Mouse (Mus musculus): ENCODE measurements around the gene 2300002M23Rik. TPM values are rescaled to one million over a fixed set of nuclear protein-coding genes. Genes with fewer than 3 reads are reported as not detected.

2300002M23Rik gene
- polyA plus RNA-seq, 1 experiment from 2014 or later, result not detected

DNA sequence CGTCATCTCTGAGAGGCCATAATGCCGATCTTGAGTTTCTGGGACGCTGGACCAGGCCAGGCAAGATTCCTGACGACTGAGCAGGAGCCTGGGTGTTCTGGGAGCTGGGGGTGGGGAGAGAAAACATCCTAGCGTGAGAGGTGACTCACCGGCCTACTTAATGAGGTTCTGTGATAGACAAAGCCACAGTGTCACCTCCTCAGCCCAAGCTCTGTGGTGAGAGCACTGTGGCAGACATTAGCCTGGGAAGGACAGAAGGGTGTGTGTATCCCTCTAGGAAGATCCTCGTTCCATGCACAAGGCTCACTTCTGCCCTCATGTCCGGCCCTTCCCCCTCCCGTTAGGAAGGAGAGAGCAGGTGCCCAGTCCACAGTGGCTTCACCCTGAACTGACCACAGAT, 9.9 kb upstream of the 2300002M23Rik start:
- ATAC-seq (ENCODE audit: low FRiP score, low read depth), result no peak
- no peak overlapping the region for H3K4me2 ChIP-seq
- H3K27me3 ChIP-seq, result no peaks in the 10 kb centered on the region
- no peaks in the 10 kb centered on the region for H3K4me1 ChIP-seq (replicated peaks)
- H3K27ac ChIP-seq (replicated peaks), result no peak overlapping the region
- no peak overlapping the region for H3K4me3 ChIP-seq
- H3K9ac ChIP-seq, result no peak overlapping the region
- H3K9me3 ChIP-seq, result no peaks in the 10 kb centered on the region
- no peaks in the 10 kb centered on the region for H3K36me3 ChIP-seq
- WGBS, result 75% methylated on average over 9 of the region's 9 CpGs

DNA sequence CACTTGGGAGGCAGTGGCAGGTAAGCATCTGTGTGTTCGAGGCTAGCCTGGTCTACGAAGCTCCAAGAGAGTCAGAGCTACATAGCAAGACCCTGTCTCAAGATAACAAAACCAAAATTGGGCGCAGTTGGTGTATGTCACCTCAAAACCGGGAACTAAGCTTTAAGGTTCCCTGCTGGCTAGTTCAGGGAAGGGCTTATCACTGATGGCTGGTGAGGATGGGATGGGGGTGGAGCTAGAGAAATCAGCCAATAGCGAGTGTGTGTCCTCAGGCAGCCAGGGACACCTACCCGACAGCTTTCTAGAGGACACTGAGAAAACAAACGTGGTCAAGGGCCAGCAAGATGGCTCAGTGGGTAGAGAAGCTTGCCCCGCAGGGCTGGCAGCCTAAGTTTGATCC, 9.0 kb upstream of the 2300002M23Rik start:
- Histone ChIP-seq H3K36me3 (no peaks in the 10 kb centered on the region), H3K9ac (no peak overlapping the region)

DNA sequence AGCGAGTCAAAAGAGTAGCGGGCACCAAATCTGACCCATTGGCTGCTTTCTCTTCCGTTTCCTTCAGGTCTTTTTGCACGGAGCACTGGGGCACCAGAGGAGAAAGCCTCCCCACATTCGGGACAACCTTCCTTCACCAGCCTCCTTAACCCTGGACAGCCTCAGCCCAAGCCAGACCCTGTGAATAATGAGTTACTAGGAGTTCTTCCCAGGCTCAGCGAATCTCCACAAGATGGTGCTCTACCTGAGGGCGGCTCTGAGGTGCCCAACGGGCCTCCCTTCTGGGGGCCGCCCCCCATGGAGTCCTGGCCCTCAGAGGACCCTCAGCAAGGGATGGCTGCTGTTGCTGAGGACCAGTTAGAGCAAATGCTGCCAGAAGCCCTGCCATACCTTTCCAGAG, 517 bp downstream of the 2300002M23Rik start:
- Histone ChIP-seq H3K9ac (no peak overlapping the region), H3K4me1 (replicated peaks) (peaks cover 11% of the 10 kb centered on the region), H3K9me3 (no peaks in the 10 kb centered on the region), H3K4me2 (no peak overlapping the region), H3K27me3 (peaks cover 16% of the 10 kb centered on the region), H3K4me3 (no peak overlapping the region), H3K36me3 (no peaks in the 10 kb centered on the region), H3K27ac (replicated peaks) (no peak overlapping the region)
- WGBS, result 29% methylated on average over 9 of the region's 9 CpGs
- no peak for ATAC-seq (ENCODE audit: low FRiP score, low read depth)

More for the DNA sequence above, 9.0 kb upstream of the 2300002M23Rik start:
- no peak for ATAC-seq (ENCODE audit: low FRiP score, low read depth)
- WGBS, result 64% methylated on average over 8 of the region's 8 CpGs
- no peak overlapping the region for H3K27ac ChIP-seq (replicated peaks)
- H3K4me1 ChIP-seq (replicated peaks), result no peaks in the 10 kb centered on the region
- no peaks in the 10 kb centered on the region for H3K27me3 ChIP-seq
- no peaks in the 10 kb centered on the region for H3K9me3 ChIP-seq
- H3K4me2 ChIP-seq, result no peak overlapping the region
- no peak overlapping the region for H3K4me3 ChIP-seq

DNA sequence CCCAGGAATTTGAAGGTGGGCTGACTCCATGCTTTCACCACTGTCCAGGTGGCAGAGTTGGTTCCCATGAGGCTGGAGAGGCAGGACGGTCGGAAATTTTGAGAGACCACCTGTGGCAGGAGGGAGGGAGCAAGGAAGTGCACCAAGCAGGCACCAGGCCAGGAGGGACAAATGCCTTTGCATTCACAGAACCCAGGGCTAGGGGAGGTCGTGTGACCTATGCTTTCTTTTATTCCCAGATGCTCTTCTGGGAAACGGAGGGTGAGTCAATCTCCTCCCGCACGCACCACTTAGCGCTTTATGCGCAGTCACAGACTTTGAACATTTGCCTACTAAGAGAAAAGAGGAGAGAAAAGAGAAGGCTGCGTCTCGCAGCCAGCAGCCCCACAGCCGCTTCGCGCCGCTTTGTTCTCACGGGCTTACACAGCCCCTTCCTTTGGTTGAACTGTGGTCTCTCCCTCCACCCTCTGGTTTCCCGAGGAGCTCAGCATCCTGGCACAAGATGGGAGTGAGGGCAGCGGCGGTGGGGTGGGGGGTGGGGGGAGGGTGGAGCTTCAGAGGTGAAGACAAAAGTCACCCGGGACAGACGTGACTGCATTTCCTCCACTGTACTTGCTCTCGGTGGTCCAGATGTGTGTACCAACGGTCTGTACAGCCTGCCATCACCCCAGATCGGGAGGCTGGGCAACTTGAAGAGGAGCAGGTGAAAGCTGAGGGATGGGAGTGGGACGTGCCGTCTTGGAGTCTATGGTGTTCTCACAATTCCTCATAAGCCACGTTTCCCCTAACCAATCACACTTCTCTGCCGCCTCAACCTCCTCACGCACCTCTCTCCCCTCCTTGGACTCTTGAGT, 2.1 kb downstream of the 2300002M23Rik start:
- Histone ChIP-seq H3K36me3 (no peaks in the 10 kb centered on the region), H3K27ac (replicated peaks) (no peak overlapping the region), H3K9me3 (no peaks in the 10 kb centered on the region), H3K9ac (peak overlapping the region; percentile 30; the same call in 1 of the 2 replicates), H3K4me1 (replicated peaks) (peaks cover 11% of the 10 kb centered on the region), H3K4me3 (peak overlapping the region; percentile 31), H3K4me2 (peak overlapping the region; percentile 60), H3K27me3 (peaks cover 16% of the 10 kb centered on the region)
- 2% methylated on average over 28 of the region's 28 CpGs for WGBS
- peak; percentile 76 for ATAC-seq (ENCODE audit: low FRiP score, low read depth)

DNA sequence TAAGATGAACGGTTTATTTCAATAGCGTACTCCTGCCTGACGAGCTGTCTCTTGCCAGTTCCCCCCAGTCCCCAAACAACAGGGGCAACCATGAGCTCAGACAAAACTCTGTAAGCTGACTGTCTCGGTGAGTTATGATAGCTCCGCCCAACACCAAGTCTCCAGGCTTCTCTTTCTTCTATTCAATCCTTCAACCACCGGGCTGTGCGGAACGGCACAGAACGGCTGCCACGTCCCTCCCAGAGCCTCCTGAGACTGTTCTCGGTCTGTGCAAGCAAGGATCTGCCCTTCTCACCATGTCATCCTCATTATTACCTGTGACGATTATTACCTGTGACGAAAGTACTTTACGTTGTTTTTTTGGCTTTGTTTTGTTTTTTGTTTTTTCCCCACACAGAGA, 3.6 kb downstream of the 2300002M23Rik start:
- Histone ChIP-seq H3K36me3 (no peaks in the 10 kb centered on the region), H3K4me2 (no peak overlapping the region), H3K9me3 (no peaks in the 10 kb centered on the region), H3K27me3 (peaks cover 16% of the 10 kb centered on the region), H3K4me1 (replicated peaks) (peaks cover 11% of the 10 kb centered on the region), H3K9ac (no peak overlapping the region), H3K4me3 (no peak overlapping the region), H3K27ac (replicated peaks) (no peak overlapping the region)
- 57% methylated on average over 14 of the region's 14 CpGs for WGBS
- no peak for ATAC-seq (ENCODE audit: low FRiP score, low read depth)

DNA sequence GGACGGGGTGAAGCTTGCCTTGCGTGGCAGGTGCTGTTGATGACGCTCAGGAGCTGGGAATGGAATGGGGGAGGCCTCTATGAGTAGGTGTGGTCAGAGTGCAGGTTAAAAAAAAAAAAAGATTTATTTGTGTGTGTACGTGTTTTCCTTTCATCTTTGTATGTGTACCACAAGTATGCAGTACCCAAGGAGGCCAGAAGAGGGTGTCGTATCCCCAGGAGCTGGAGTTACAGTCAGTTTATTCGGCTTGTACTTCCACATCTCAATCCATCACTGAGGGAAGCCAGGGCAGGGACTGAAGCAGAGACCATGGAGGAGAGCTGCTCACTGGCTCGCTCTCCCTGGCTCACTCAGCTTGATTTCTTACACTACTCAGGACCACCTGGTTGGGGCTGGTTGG, 4.2 kb downstream of the 2300002M23Rik start:
- Histone ChIP-seq H3K9ac (no peak overlapping the region), H3K9me3 (no peaks in the 10 kb centered on the region), H3K4me2 (no peak overlapping the region), H3K4me3 (no peak overlapping the region), H3K27me3 (peaks cover 16% of the 10 kb centered on the region), H3K27ac (replicated peaks) (no peak overlapping the region), H3K36me3 (no peaks in the 10 kb centered on the region), H3K4me1 (replicated peaks) (peaks cover 11% of the 10 kb centered on the region)
- ATAC-seq (ENCODE audit: low FRiP score, low read depth), result no peak
- 97% methylated on average over 7 of the region's 7 CpGs for WGBS

DNA sequence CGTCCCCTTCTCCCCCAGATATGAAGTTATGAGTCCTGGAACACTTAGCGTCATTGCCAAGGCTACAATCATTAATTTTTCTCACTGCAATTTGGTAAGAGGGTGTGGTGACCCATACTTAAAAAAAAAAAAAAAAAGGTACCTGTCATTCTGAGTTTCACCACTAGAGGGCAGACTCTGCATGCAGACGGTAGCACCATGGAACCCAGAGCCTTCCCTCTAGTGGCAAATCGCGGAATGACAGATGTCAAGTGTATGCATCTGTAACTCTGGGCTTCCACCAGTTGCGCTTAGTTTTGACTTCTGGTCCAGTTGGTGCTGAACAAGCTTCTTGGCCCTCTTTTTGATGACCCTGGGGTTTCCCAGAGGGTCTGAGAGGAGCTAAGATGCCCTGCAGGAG, 11.0 kb downstream of the 2300002M23Rik start:
- H3K4me3 ChIP-seq, result no peak overlapping the region

DNA sequence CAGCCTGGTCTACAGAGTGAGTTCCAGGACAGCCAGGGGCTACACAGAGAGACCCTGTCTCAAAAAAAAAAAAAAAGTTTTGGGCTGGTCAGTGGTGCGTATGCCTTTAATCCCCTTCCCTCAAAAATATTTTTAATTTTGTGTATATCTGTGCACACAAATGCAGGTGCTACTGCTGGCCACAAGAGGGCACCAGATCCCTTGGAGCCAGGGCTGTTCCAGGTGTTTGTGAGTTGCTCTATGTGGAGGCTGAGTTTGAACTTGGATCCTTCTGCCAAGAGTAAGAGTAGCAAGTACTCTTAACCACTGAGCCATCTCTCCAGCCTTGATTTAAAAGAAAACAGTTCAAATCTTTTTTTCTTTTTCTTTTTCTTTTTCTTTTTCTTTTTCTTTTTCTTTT, 15.7 kb downstream of the 2300002M23Rik start:
- Histone ChIP-seq H3K9ac (no peak overlapping the region), H3K27me3 (no peaks in the 10 kb centered on the region), H3K4me1 (replicated peaks) (peaks cover 4% of the 10 kb centered on the region; the same call in 1 of the 2 replicates), H3K27ac (replicated peaks) (no peak overlapping the region), H3K4me3 (no peak overlapping the region), H3K36me3 (no peaks in the 10 kb centered on the region), H3K9me3 (no peaks in the 10 kb centered on the region), H3K4me2 (no peak overlapping the region)
- 100% methylated on average over 1 of the region's 1 CpGs for WGBS
- no peak for ATAC-seq (ENCODE audit: low FRiP score, low read depth)

More for the DNA sequence above, 11.0 kb downstream of the 2300002M23Rik start:
- no peaks in the 10 kb centered on the region for H3K36me3 ChIP-seq
- H3K9ac ChIP-seq, result no peak overlapping the region
- H3K9me3 ChIP-seq, result no peaks in the 10 kb centered on the region
- H3K4me2 ChIP-seq, result no peak overlapping the region
- H3K27ac ChIP-seq (replicated peaks), result no peak overlapping the region
- 22% methylated on average over 6 of the region's 6 CpGs for WGBS
- no peaks in the 10 kb centered on the region for H3K27me3 ChIP-seq
- no peaks in the 10 kb centered on the region for H3K4me1 ChIP-seq (replicated peaks)
- ATAC-seq (ENCODE audit: low FRiP score, low read depth), result no peak

DNA sequence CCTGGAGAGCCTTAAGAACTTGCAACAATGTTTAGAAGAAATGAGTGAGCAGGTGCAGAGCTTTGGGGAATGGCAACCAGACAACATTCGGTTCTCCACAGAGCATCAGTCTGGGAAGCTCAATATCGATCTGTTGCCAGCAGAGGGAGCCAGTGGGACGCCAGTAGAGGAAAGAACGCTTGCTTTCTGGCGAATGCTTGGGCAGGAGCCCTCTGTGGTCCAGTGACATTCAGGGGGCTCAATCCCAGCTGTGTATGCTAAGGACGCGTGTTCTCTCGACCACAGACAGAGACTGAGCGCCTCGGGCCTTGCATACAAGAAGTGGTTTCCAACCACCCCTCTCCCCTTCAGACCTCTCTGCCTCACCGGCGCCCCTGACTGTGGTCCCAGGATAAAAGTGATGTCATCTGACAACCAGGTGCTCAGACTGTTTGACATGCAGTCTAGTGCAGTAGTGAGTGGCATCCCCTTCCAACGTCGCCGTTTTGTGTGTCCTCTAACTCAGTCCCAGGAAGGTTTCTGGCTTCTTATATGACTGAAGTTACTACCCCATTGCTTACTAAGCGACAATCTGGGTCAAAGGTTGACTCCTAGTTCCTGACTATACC, 17.2 kb downstream of the 2300002M23Rik start:
- Histone ChIP-seq H3K36me3 (no peaks in the 10 kb centered on the region), H3K27me3 (no peaks in the 10 kb centered on the region), H3K4me2 (peak overlapping the region; percentile 53), H3K4me3 (peak overlapping the region; percentile 22), H3K4me1 (replicated peaks) (peaks cover 4% of the 10 kb centered on the region; the same call in 1 of the 2 replicates), H3K9me3 (no peaks in the 10 kb centered on the region), H3K27ac (replicated peaks) (no peak overlapping the region), H3K9ac (0 out of 2 replicates have a peak overlapping the region, but pooled peaks have one; percentile 24)
- 20% methylated on average over 16 of the region's 16 CpGs for WGBS
- peak; percentile 82 for ATAC-seq (ENCODE audit: low FRiP score, low read depth)

DNA sequence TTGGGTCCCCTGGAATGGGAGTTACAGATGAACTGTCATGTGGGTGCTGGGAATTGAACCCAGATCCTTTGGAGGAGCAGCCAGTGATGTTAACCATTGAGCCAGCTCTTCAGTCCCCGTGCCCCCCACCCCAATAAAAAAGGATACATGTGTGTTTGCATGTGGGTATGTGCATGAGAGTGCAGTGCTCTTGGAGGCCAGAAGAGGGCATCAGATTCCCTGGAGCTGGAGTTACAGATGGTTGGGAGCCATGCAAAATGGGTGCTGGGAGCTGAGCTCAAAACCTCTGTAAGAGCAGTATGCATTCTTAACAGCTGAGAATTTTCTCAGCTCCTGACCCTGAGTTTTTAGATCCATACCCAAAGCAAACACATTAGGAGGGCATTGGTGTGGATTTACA, 20.0 kb downstream of the 2300002M23Rik start:
- ATAC-seq (ENCODE audit: low FRiP score, low read depth), result no peak
- Histone ChIP-seq H3K9ac (no peak overlapping the region), H3K4me3 (no peak overlapping the region), H3K4me1 (replicated peaks) (peaks cover 14% of the 10 kb centered on the region), H3K27me3 (no peaks in the 10 kb centered on the region), H3K27ac (replicated peaks) (no peak overlapping the region), H3K9me3 (no peaks in the 10 kb centered on the region), H3K36me3 (no peaks in the 10 kb centered on the region), H3K4me2 (no peak overlapping the region)
- WGBS, result 87% methylated on average over 1 of the region's 1 CpGs

DNA sequence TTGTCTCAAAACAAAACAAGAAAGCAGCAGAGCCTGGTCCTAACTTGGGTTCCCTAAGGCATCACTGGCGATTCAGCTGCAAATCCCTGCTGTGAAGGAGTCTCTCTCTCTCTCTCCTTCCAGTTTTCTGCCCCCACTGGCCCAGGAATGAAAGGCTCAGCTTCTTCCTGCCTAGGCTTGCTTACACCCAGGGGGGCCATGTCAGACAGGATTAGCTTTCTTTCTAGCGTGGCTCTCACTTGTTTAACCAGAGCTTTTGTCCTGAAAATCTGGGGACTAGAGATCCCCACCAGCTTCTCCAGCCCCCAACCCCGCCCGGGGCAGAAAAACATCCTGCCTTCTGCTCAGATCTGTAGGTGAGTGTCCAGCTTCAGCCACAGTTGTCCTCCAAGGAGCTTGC, 21.1 kb downstream of the 2300002M23Rik start:
- Histone ChIP-seq H3K4me3 (no peak overlapping the region), H3K4me2 (no peak overlapping the region), H3K9me3 (no peaks in the 10 kb centered on the region), H3K27ac (replicated peaks) (no peak overlapping the region), H3K27me3 (no peaks in the 10 kb centered on the region), H3K36me3 (no peaks in the 10 kb centered on the region), H3K9ac (no peak overlapping the region), H3K4me1 (replicated peaks) (peaks cover 14% of the 10 kb centered on the region)
- no peak for ATAC-seq (ENCODE audit: low FRiP score, low read depth)
- 23% methylated on average over 4 of the region's 4 CpGs for WGBS

DNA sequence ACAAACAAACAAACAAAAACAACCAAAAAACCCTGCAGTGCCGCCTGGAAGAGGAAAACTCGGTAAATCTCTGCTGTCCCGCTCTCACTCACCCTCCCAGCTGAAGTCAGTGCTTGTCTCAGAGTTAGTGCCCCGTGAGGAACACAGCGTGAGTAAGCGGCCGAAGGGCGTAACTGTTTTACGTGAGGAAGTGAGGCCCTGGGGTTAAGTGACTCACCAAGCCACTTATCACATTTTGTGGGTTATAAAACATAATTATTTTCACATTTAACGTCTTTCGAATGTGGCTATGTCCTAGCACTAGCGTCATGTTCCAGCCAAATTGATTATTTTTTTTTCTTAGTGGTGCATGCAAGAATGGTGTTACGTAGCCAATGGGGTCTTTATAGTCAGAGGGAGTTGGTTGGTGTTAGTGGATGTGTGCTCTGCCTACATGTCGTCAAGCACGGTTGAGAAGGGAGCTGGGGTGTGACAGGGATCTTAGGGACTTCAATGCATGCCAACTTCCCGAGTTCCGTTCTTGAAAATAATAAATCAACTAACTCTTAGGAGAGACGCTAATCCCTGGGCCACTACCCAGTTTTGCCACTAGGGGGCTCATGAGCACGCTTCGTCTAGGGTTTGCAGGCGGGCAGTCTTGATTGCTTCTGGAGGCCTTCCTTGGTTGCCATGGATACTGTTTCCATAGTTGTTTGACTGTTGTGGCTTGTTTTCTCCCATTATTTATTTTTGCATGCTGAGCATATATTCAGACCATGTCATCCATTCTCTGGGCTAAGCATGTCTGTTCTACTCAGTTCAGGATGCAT, 23.4 kb downstream of the 2300002M23Rik start:
- 46% methylated on average over 21 of the region's 21 CpGs for WGBS
- Histone ChIP-seq H3K4me3 (no peak overlapping the region), H3K27ac (replicated peaks) (peak overlapping the region; percentile 68), H3K9ac (no peak overlapping the region), H3K4me2 (peak overlapping the region; percentile 22), H3K36me3 (no peaks in the 10 kb centered on the region), H3K4me1 (replicated peaks) (peaks cover 10% of the 10 kb centered on the region; the same call in 1 of the 2 replicates), H3K9me3 (no peaks in the 10 kb centered on the region), H3K27me3 (no peaks in the 10 kb centered on the region)
- ATAC-seq (ENCODE audit: low FRiP score, low read depth), result peak; percentile 89

Data from hindbrain, embryonic 15.5 days (tissue).